Mouse (Mus musculus) liver, postnatal 0 days (tissue): ENCODE measurements around the gene Arid2. TPM values are rescaled to one million over a fixed set of nuclear protein-coding genes. Genes with fewer than 3 reads are reported as not detected.
A peak's percentile ranks its signal among the peaks of the same experiment; 100 is the strongest.

ENCODE experiments used
- ATAC-seq: fragments of 200-750 bp; cut with Nextera tagmentation; 2 replicates; pipeline ENCODE4 v1.8.0; 2017; ENCODE audit warnings: mild to moderate bottlenecking, moderate library complexity
- DNase-seq: peaks from one replicate; pipeline ENCODE4 v3.0.0-alpha.2; 2016
- H3K27ac ChIP-seq: fragments of 300-500 bp; sonication (generic); 2 replicates; pipeline ENCODE4 v1.5.1; 2014; ENCODE audit warnings: antibody characterized with exemption, moderate library complexity, mild to moderate bottlenecking, low read depth
- H3K27me3 ChIP-seq: fragments of 300-500 bp; sonication (generic); 2 replicates; pipeline ENCODE4 v1.6.1; 2014; ENCODE audit warnings: low read length, control low read depth, mixed read lengths; ENCODE audit not compliant: insufficient read depth
- H3K36me3 ChIP-seq: fragments of 300-500 bp; sonication (generic); replicated peaks from 2 replicates; pipeline ENCODE4 v1.6.1; 2014; ENCODE audit warnings: mild to moderate bottlenecking, control low read depth, low read length, moderate library complexity, mixed read lengths; ENCODE audit not compliant: insufficient read depth
- H3K4me1 ChIP-seq: fragments of 300-500 bp; sonication (generic); 2 replicates; pipeline ENCODE4 v1.6.1; 2014; ENCODE audit warnings: antibody characterized with exemption, mild to moderate bottlenecking, control low read depth; ENCODE audit not compliant: insufficient read depth
- H3K4me2 ChIP-seq: fragments of 300-500 bp; sonication (generic); 2 replicates; pipeline ENCODE4 v1.6.1; 2014; ENCODE audit warnings: low read depth, mild to moderate bottlenecking, low read length, moderate library complexity, mixed read lengths
- H3K4me3 ChIP-seq: fragments of 300-500 bp; sonication (generic); 2 replicates; pipeline ENCODE4 v1.5.1; 2014; ENCODE audit warnings: low read depth, low read length
- H3K9ac ChIP-seq: fragments of 300-500 bp; sonication (generic); replicated peaks from 2 replicates; pipeline ENCODE4 v1.6.1; 2014; ENCODE audit warnings: mild to moderate bottlenecking, moderate library complexity
- H3K9me3 ChIP-seq: fragments of 300-500 bp; sonication (generic); 2 replicates; pipeline ENCODE4 v1.6.1; 2016; ENCODE audit warnings: mild to moderate bottlenecking, control low read depth, low read length, mixed read lengths
- CTCF ChIP-seq: sonication (generic); IDR thresholded peaks from 2 replicates; pipeline ENCODE4 v1.5.1; 2016; ENCODE audit warnings: antibody characterized with exemption, low read depth
- EP300 ChIP-seq: IDR thresholded peaks from 2 replicates; pipeline ENCODE4 v1.6.1; 2016; ENCODE audit warnings: antibody characterized with exemption, low read depth, mild to moderate bottlenecking
- WGBS: fragments of 180-500 bp; shearing (Covaris S2); extraction: QIAGEN DNeasy Blood & Tissue Kit; methylation state at CpG from one replicate; pipeline ENCODE4 v1.1.7; 2014; ENCODE audit not compliant: insufficient replicate concordance; 5-methylcytosine and 5-hydroxymethylcytosine counted together
- polyA plus RNA-seq: library from polyadenylated mRNA; unstranded; fragments of >200 nt; fragmentation: Nextera tagmentation; extraction: Ambion mirVana; gene quantifications from 2 replicates; pipeline ENCODE4 v1.2.1, GENCODE M21; 2015

Arid2 gene
- polyA plus RNA-seq, 1 experiment from 2014 or later, result 5.5 TPM

DNA sequence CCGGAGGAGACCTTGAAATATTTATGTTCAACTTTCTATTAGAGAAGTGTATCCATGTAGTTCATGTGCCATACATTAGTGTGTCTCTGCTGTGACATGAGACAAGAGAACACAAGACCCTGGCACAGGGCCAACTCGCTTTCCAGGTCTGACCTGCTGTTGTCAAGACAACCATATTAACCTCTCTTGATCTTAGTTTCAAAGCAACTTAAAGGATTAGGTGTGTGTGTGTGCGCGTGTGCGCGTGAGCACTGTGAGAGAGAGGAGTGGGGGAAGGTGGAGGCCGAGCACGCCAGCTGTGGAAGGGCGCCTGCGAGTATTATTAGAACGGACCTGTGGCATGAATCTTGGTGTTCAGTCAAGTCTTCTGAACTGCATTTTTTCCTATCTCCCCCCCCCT, 15.0 kb upstream of the Arid2 start:
- H3K27me3 ChIP-seq, result no peaks in the 10 kb centered on the region
- DNase-seq (no peak), ATAC-seq (no peak)
- no peak overlapping the region for H3K4me2 ChIP-seq
- H3K36me3 ChIP-seq, result peaks cover under 1% of the 10 kb centered on the region
- H3K4me3 ChIP-seq, result no peak overlapping the region
- 96% methylated on average over 11 of the region's 11 CpGs for WGBS
- peaks cover 23% of the 10 kb centered on the region for H3K4me1 ChIP-seq
- TF ChIP-seq EP300, result no peak
- no peak for TF ChIP-seq CTCF
- no peak overlapping the region for H3K27ac ChIP-seq
- H3K9ac ChIP-seq, result no peak overlapping the region
- H3K9me3 ChIP-seq, result peaks cover 3% of the 10 kb centered on the region; the same call in 1 of the 2 replicates

DNA sequence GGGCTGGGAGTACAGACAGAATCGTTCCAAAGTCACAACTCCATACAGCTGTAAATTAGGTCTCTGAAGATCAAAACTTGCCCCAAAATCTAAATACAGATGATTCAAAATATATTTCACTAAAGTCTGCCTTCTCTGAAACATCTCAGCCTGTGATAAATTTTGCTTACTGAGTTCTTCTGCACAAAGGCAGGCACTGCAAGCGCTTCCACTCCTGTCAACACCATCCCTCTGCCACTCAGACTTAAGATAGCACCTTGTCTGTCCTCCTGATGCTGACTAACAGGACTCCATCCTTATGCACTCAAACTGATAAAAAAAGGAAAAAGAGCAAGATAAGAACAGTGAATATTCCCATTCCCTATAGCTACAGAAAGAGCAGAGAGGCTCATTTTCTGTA, 13.0 kb upstream of the Arid2 start:
- DNase-seq, result no peak
- H3K4me2 ChIP-seq, result no peak overlapping the region
- no peak for ATAC-seq
- H3K4me3 ChIP-seq, result no peak overlapping the region
- TF ChIP-seq CTCF (no peak), EP300 (no peak)
- peaks cover 12% of the 10 kb centered on the region for H3K36me3 ChIP-seq
- H3K27ac ChIP-seq, result no peak overlapping the region
- no peaks in the 10 kb centered on the region for H3K9me3 ChIP-seq
- peaks cover 31% of the 10 kb centered on the region for H3K4me1 ChIP-seq
- 78% methylated on average over 2 of the region's 2 CpGs for WGBS
- H3K27me3 ChIP-seq, result no peaks in the 10 kb centered on the region
- no peak overlapping the region for H3K9ac ChIP-seq

DNA sequence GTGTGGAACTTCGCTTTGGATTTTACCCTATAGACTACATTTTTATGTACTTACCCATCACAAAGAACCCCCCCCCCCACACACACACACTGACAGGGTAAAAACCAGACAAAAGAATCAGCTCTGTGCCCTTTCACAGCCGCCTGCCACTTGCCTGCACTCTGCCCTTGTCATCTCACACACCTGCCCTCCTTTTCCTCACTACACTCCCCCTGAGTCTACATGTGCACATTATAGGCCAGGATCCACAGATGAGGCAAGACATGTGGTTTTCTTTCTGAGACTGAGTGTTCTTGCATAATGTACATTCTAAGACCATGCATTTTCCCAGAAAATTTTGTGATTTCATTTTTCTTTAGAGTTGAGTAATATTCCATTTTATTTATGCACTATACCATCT, 12.1 kb upstream of the Arid2 start:
- no peak for ATAC-seq
- Histone ChIP-seq H3K9ac (no peak overlapping the region), H3K27me3 (no peaks in the 10 kb centered on the region), H3K4me2 (no peak overlapping the region), H3K9me3 (no peaks in the 10 kb centered on the region), H3K36me3 (peaks cover 12% of the 10 kb centered on the region), H3K4me3 (no peak overlapping the region), H3K4me1 (peaks cover 31% of the 10 kb centered on the region), H3K27ac (0 out of 2 replicates have a peak overlapping the region, but pooled peaks have one; percentile 39)
- TF ChIP-seq CTCF (no peak), EP300 (no peak)
- no peak for DNase-seq
- WGBS, result 66% methylated on average over 2 of the region's 2 CpGs

DNA sequence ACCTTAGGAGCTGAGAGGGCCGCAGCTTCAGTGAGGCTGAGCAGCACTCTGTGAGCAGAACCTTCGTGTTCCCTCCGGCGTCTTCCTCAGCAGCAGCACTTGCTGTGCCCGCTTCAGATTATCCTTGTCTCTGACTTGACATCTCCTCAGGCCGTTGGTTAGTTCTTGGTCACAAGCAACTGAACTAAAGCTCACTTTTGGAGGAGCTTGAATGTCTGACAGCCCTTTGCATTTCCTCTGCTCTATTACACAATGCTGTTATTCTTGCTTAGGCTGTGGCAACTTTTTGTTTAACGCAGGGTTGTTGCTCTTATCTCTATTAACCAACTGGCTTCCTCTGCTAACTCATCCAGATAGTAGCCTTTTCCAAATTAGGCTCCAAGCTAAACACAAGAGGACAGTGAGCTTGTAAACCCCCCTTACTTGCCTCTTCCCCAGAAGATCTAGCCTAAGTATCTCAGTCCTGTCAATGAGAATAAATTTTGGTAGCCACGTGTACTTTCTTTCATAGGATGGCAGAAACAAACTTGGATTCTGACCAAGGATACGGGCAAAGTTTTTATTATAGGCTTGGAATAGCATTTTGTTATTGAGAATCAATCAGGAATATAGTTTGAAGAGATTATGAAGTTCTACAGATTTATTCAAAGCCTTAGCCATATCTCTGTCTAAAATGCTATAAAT, 11.4 kb upstream of the Arid2 start:
- no peak overlapping the region for H3K9ac ChIP-seq
- no peak for DNase-seq
- H3K4me3 ChIP-seq, result peak overlapping the region; percentile 2; the same call in 1 of the 2 replicates

DNA sequence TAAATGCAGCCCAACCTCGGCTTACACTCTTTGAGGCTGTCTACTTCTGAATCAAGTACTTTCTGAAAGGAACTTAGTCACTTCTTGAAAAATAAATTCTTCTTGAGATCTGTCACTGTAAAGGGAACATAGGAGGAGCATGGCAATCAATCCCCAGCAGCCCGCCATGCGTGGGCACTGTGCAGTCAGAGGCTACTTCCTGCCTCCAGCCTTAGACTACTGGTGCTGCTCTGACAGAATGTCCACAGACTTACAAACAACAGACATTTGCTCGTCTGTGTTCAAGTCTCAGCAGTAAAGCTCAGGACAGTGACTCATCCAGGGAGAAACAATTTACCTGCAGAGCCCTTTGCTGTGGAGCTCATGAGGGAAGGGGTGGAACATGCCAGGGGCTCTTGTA, 10.3 kb upstream of the Arid2 start:
- Histone ChIP-seq H3K9me3 (no peaks in the 10 kb centered on the region), H3K4me2 (no peak overlapping the region; the same call in 1 of the 2 replicates), H3K9ac (no peak overlapping the region), H3K4me3 (no peak overlapping the region), H3K27ac (peak overlapping the region; percentile 41), H3K36me3 (peaks cover 18% of the 10 kb centered on the region), H3K4me1 (peaks cover 43% of the 10 kb centered on the region), H3K27me3 (no peaks in the 10 kb centered on the region)
- WGBS, result 40% methylated on average over 4 of the region's 4 CpGs
- TF ChIP-seq CTCF (no peak), EP300 (no peak)
- no peak for DNase-seq
- peak; percentile 24; the same call in 1 of the 2 replicates for ATAC-seq

More for the DNA sequence above, 11.4 kb upstream of the Arid2 start:
- no peaks in the 10 kb centered on the region for H3K27me3 ChIP-seq
- H3K4me1 ChIP-seq, result peaks cover 34% of the 10 kb centered on the region
- H3K9me3 ChIP-seq, result no peaks in the 10 kb centered on the region
- H3K27ac ChIP-seq, result peak overlapping the region; percentile 69
- peaks cover 16% of the 10 kb centered on the region for H3K36me3 ChIP-seq
- peak overlapping the region; percentile 29 for H3K4me2 ChIP-seq
- WGBS, result 42% methylated on average over 9 of the region's 9 CpGs
- peak; percentile 78 for ATAC-seq
- peak; percentile 76 for TF ChIP-seq EP300
- TF ChIP-seq CTCF, result no peak

DNA sequence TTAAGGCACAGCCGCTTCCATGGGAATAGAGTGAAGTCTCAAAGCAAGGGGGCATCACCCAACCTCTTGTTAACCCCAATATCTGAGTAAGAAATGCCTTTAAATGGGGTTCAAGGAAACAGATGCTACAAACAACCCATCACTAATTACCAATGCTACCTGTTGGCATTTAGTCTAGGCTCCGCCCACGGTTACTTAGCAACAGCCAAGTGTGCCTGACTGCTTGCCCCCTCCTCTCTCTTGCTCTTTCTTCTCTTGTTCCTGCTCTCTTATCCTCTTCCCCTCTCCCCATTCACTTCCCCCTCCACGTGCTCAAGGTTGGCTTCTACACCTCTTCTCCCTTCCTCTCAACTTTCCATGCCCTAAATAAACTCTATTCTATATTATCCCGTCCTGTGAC, 6.1 kb upstream of the Arid2 start:
- ATAC-seq (no peak), DNase-seq (no peak)
- Histone ChIP-seq H3K4me1 (peaks cover 46% of the 10 kb centered on the region), H3K27ac (no peak overlapping the region), H3K9ac (no peak overlapping the region), H3K9me3 (no peaks in the 10 kb centered on the region), H3K4me2 (no peak overlapping the region), H3K36me3 (peaks cover 18% of the 10 kb centered on the region), H3K4me3 (no peak overlapping the region), H3K27me3 (no peaks in the 10 kb centered on the region)
- TF ChIP-seq CTCF (no peak), EP300 (no peak)
- WGBS, result 86% methylated on average over 5 of the region's 5 CpGs
